Mouse (Mus musculus): Measurements from ENCODE around the gene Arsg.

DNA sequence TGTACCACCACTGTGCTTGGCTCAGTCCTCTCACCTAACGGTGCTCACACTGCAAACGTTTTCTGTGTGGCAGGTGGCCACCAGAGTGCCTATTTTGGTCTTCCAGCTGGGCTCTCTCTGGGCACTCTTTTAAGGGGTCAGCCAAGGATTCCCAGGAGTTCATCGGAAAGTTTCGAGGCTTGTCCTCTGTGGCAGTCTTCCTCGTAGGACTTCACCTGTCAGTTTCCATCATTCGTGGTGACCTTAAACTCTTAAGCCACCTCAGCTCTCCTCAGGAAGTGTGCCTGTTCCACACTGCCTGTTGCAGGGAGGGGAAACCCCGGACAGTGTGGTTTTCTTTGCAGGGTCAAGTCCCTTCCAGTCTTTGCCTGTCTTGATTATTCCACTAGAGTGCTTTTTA, 96.6 kb downstream of the Arsg start:
- no peak for TF ChIP-seq CTCF (IDR thresholded peaks at IDR 0.05; ENCODE audit: insufficient read depth, low read length)
- no peak for TF ChIP-seq POLR2A (IDR thresholded peaks at IDR 0.05; ENCODE audit: borderline replicate concordance, extremely low read depth, low read depth, low read length)
